Mouse (Mus musculus) spleen, adult 2 months (tissue): ENCODE results near the gene Thoc2.

Source experiments
- CTCF ChIP-seq: fragments of 200-500 bp; IDR thresholded peaks from 2 replicates; pipeline ENCODE4 v1.5.1; 2011; ENCODE audit warnings: mild to moderate bottlenecking, inconsistent platforms; ENCODE audit not compliant: insufficient read depth, insufficient read length, insufficient replicate concordance; ENCODE audit errors: extremely low read depth
- POLR2A ChIP-seq: fragments of 200-500 bp; IDR thresholded peaks from 2 replicates; pipeline ENCODE4 v1.6.1; 2011; ENCODE audit warnings: low read depth, low read length, inconsistent platforms

- TF ChIP-seq POLR2A, result no peak
- no peak for TF ChIP-seq CTCF
These were observed 10.0 kb downstream of the Thoc2 start for GRCm38 (mm10) chrX:41910471-41910870.
